Mouse (Mus musculus) frontal cortex, postnatal 36 days (tissue): ENCODE results near the gene Dhrs2.

Experiments
- DNase-seq, 2 experiments: peaks; one replicate each; pipeline ENCODE4 v3.0.0; 2022; ENCODE audit warnings: low spot score in 2 of 2

Gene Dhrs2

DNA sequence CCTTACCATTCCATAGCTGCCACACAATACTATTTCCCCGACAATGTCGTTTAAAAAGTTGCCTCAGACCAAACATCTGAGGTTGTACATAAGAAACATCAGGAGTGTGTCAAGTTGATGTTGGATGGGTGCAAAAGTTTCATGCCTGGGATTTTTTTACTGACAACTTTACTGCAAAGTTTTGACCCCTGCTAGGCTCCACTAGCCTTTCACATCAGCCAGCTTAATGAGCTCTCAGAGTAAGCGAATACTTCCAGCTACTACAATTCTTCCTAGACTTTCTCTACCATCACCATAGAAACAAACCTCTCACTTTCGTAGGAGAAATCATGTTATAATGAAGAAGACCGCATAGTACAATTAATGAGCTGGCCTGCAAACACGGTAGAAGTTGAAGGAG lies 26.5 kb downstream of the Dhrs2 start:
- DNase-seq, result no peak

GRCm38 (mm10) chr14:55253580-55253979 lies 31.8 kb downstream of the Dhrs2 start:
- DNase-seq, result no peak

DNA sequence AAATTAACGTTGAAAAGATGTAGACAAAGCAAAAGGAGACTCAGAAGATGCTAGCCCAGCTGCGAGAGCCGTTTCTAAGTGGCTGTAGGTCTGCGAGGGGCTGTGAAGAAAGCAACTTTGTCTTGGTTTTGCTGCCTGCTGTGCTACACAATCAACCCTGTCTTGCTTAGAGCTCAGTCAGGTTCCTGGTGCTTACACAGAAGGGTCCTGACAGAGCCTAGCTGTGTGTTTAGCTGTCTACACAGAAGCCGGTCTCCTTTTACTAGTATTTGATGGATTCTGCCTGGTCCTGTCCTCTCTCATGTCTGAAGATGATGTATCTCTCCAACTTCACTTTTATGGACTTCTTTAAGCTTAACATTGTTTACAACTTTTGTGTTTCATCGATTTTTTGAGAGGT lies 33.6 kb downstream of the Dhrs2 start:
- no peak for DNase-seq

DNA sequence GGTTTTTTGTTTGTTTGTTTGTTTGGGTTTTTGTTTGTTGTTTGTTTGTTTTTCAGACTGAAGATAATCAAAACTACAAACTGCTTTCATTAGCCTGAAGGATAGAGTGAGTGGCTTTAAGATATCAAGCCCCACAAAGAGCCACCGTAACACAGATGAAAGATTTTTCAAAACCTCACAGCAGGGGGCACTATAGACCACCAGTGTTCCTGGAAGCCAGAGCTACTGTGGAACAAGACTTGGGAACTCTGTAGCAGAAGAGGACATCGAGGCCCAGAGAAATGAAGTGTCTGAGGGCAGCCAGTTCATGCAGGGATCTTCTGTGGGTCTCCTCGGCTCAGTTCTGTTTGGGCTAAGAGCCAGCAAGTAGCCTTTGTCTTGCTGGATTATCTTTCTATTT lies 49.4 kb downstream of the Dhrs2 start:
- DNase-seq, result peak; percentile 76 to 83

DNA sequence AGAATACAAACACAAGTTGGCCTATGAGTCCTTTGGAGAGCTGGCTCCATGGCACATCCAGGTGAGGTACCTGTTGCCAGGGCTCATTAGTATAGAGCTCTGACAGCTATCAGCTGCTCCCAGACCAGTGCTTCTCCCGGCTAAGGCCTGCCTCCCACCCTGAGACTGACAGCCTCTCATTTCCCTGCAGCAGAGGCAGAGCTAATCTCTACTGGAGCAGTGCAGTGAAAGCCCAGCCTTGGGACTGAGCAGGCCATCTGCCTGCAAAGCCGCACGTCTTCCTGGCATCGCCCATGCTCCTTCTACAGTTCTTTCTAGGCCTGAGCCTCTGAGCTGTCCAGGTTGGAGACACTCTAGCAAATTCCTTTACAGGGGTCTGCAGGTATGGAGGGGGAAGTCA lies 51.2 kb downstream of the Dhrs2 start:
- no peak for DNase-seq

GRCm38 (mm10) chr14:55274810-55275209 lies 53.0 kb downstream of the Dhrs2 start:
- peak in 1 of 2 experiments; percentile 3 for DNase-seq

- DNase-seq, result no peak
These were observed 57.7 kb downstream of the Dhrs2 start for GRCm38 (mm10) chr14:55279322-55280069.
